Comparison of ENCODE assay signal across 24 mouse cellular contexts in genomic region chr10:18493010-18493894, GRCm38 (mm10). TPM values are rescaled to one million over a fixed set of nuclear protein-coding genes. Genes with fewer than 3 reads are reported as not detected.
A peak's percentile ranks its signal among the peaks of the same experiment; 100 is the strongest.
DNase-seq lines count a peak whose midpoint lies in the region; ATAC-seq and TF ChIP-seq lines count a peak whose summit lies in the region.
"Had no signal": no experiment of that assay in that cellular context is flagged by ENCODE, and none has a peak within 500 bp of the region (broad histone marks: within the 10 kb centered on the region; RNA-seq: fewer than 3 reads in every experiment).

No protein-coding gene starts in this region.

- no peak overlapping the region for H3K9ac ChIP-seq in intestine, postnatal 0 days (ENCODE audit: low read depth, low read length)
- H3K9ac ChIP-seq in intestine, embryonic 15.5 days = no peak overlapping the region
- H3K9ac ChIP-seq in heart, embryonic 15.5 days = no peak overlapping the region
- no peak overlapping the region for H3K9ac ChIP-seq in hindbrain, embryonic 13.5 days
- H3K9ac ChIP-seq: forebrain, postnatal 0 days; limb, embryonic 13.5 days; liver, embryonic 13.5 days; neural tube, embryonic 15.5 days had no signal

- no peaks in the 10 kb centered on the region for H3K27me3 ChIP-seq in intestine, postnatal 0 days (replicated peaks; ENCODE audit: control insufficient read depth, insufficient read depth, low read length)
- H3K27me3 ChIP-seq in intestine, embryonic 15.5 days (replicated peaks) = no peaks in the 10 kb centered on the region
- H3K27me3 ChIP-seq in heart, embryonic 15.5 days = no peaks in the 10 kb centered on the region
- no peaks in the 10 kb centered on the region for H3K27me3 ChIP-seq in hindbrain, embryonic 13.5 days
- H3K27me3 ChIP-seq: limb, embryonic 13.5 days; liver, embryonic 13.5 days; neural tube, embryonic 15.5 days had no signal

- H3K4me1 ChIP-seq in intestine, postnatal 0 days (replicated peaks; ENCODE audit: control insufficient read depth, insufficient read depth, low read length) = no peaks in the 10 kb centered on the region
- H3K4me1 ChIP-seq in intestine, embryonic 15.5 days (replicated peaks) = no peaks in the 10 kb centered on the region
- H3K4me1 ChIP-seq in heart, embryonic 15.5 days (replicated peaks) = peaks cover 44% of the 10 kb centered on the region
- H3K4me1 ChIP-seq in hindbrain, embryonic 13.5 days (replicated peaks) = peaks cover 28% of the 10 kb centered on the region
- H3K4me1 ChIP-seq: liver, embryonic 13.5 days had no signal

- WGBS in intestine, postnatal 0 days = 86% methylated on average over 11 of the region's 11 CpGs
- WGBS in intestine, embryonic 15.5 days = 85% methylated on average over 11 of the region's 11 CpGs
- WGBS in heart, embryonic 15.5 days = 48% methylated on average over 11 of the region's 11 CpGs
- 93% methylated on average over 11 of the region's 11 CpGs for WGBS in hindbrain, embryonic 13.5 days

- DNase-seq in heart, adult 11 months = peak; percentile 60
- no peak for DNase-seq in heart, adult 8-10 months (ENCODE audit: low spot score)
- DNase-seq in kidney, postnatal 25 days = peak; percentile 29 to 52
- no peak for DNase-seq in layer of hippocampus, postnatal 36 days
- DNase-seq: adrenal gland, adult 8-10 months; cerebellum, adult 11-12 months; cerebellum, postnatal 10 days; forebrain, postnatal 0 days; gastrocnemius, postnatal 14 days; liver, embryonic 13.5 days; lung, adult 2 months; lung, postnatal 14 days; right cerebral cortex, adult 18-20 months had no signal

- no peak overlapping the region for H3K4me3 ChIP-seq in intestine, postnatal 0 days (ENCODE audit: low read depth, low read length)
- no peak overlapping the region for H3K4me3 ChIP-seq in intestine, embryonic 15.5 days (replicated peaks)
- no peak overlapping the region for H3K4me3 ChIP-seq in heart, embryonic 15.5 days
- no peak overlapping the region for H3K4me3 ChIP-seq in hindbrain, embryonic 13.5 days
- H3K4me3 ChIP-seq: forebrain, embryonic 10.5 days; limb, embryonic 13.5 days; liver, embryonic 13.5 days; neural tube, embryonic 15.5 days had no signal

- peak overlapping the region; percentile 15; the same call in 1 of the 2 replicates for H3K27ac ChIP-seq in intestine, postnatal 0 days (ENCODE audit: low read depth, low read length)
- no peak overlapping the region for H3K27ac ChIP-seq in intestine, embryonic 15.5 days
- H3K27ac ChIP-seq in heart, embryonic 15.5 days = peak overlapping the region; percentile 71
- H3K27ac ChIP-seq in hindbrain, embryonic 13.5 days = no peak overlapping the region
- H3K27ac ChIP-seq: forebrain, embryonic 10.5 days; limb, embryonic 13.5 days; liver, embryonic 13.5 days; neural tube, embryonic 15.5 days had no signal

- H3K9me3 ChIP-seq in intestine, postnatal 0 days (ENCODE audit: control insufficient read depth) = no peaks in the 10 kb centered on the region
- no peaks in the 10 kb centered on the region for H3K9me3 ChIP-seq in intestine, embryonic 15.5 days
- no peaks in the 10 kb centered on the region for H3K9me3 ChIP-seq in heart, embryonic 15.5 days (replicated peaks)
- H3K9me3 ChIP-seq in hindbrain, embryonic 13.5 days = no peaks in the 10 kb centered on the region
- H3K9me3 ChIP-seq: forebrain, embryonic 10.5 days; limb, embryonic 13.5 days; liver, embryonic 13.5 days; neural tube, embryonic 15.5 days had no signal

- no peak for ATAC-seq in intestine, postnatal 0 days
- no peak for ATAC-seq in intestine, embryonic 15.5 days
- ATAC-seq in heart, embryonic 15.5 days (replicated peaks; ENCODE audit: insufficient number of reproducible peaks, insufficient read depth, low FRiP score, low read depth) = peak; percentile 64; the same call in 1 of the 2 replicates
- no peak for ATAC-seq in hindbrain, embryonic 13.5 days (ENCODE audit: low FRiP score)
- ATAC-seq: activated CD4-positive, CD25-positive, alpha-beta regulatory T cell, adult 4 months; forebrain, postnatal 0 days; hindbrain, embryonic 16.5 days; intestine, embryonic 16.5 days had no signal

- no peak overlapping the region for H3K4me2 ChIP-seq in intestine, postnatal 0 days (replicated peaks; ENCODE audit: low read depth)
- H3K4me2 ChIP-seq in intestine, embryonic 15.5 days (replicated peaks) = no peak overlapping the region
- H3K4me2 ChIP-seq in heart, embryonic 15.5 days = no peak overlapping the region
- H3K4me2 ChIP-seq in hindbrain, embryonic 13.5 days = no peak overlapping the region
- H3K4me2 ChIP-seq: limb, embryonic 13.5 days; liver, embryonic 13.5 days; midbrain, embryonic 11.5 days; neural tube, embryonic 15.5 days had no signal

- TF ChIP-seq CTCF in intestine, postnatal 0 days (IDR thresholded peaks at IDR 0.05; ENCODE audit: low read depth) = no peak

- H3K36me3 ChIP-seq in intestine, postnatal 0 days (ENCODE audit: control insufficient read depth, insufficient read depth) = no peaks in the 10 kb centered on the region; the same call in 1 of the 2 replicates
- no peaks in the 10 kb centered on the region for H3K36me3 ChIP-seq in intestine, embryonic 15.5 days
- H3K36me3 ChIP-seq in heart, embryonic 15.5 days = peaks cover 4% of the 10 kb centered on the region; the same call in 1 of the 2 replicates
- 0 out of 2 replicates have a peak, but pooled peaks cover 3% of the 10 kb centered on the region for H3K36me3 ChIP-seq in hindbrain, embryonic 13.5 days
- H3K36me3 ChIP-seq: limb, embryonic 13.5 days; liver, embryonic 13.5 days; neural tube, embryonic 15.5 days had no signal

RNA-seq across cellular contexts. Expression of gene Hebp2, which starts 52.6 kb away (rescaled TPM):
- under 1 TPM; 0.41 to 0.84 (median 0.72) TPM for total RNA-seq in heart, adult 8-10 months (2022)
- 3.6 and 4.0 TPM in 2 replicates for polyA plus RNA-seq in intestine, postnatal 0 days (2015; fragmentation: Nextera tagmentation; extraction: Ambion mirVana)
- 7.4 and 9.0 TPM in 2 replicates for polyA plus RNA-seq in intestine, embryonic 15.5 days (2015; fragmentation: Nextera tagmentation; extraction: Ambion mirVana)
- polyA plus RNA-seq in heart, embryonic 15.5 days (2015; fragmentation: Nextera tagmentation; extraction: Ambion mirVana) = 12.0 and 12.4 TPM in 2 replicates
- 1 to 10 TPM; 3.2 to 3.5 TPM for total RNA-seq in layer of hippocampus, postnatal 36 days (2021)
- polyA plus RNA-seq in hindbrain, embryonic 13.5 days (2015; fragmentation: Nextera tagmentation; extraction: Ambion mirVana) = 12.3 and 12.8 TPM in 2 replicates
- polyA plus RNA-seq: activated CD4-positive, CD25-positive, alpha-beta regulatory T cell, adult 4 months had no signal

Comparison
In these comparisons a context has a peak if more than half of its experiments do, and no peak if none do; other contexts are left out.
1. DNase-seq: peak in heart, adult 11 months (single experiment) and kidney, postnatal 25 days (2 of 2); none in heart, adult 8-10 months (single experiment) and layer of hippocampus, postnatal 36 days (0 of 2).
2. H3K27ac ChIP-seq: peak in intestine, postnatal 0 days (single experiment) and heart, embryonic 15.5 days (single experiment); none in intestine, embryonic 15.5 days (single experiment) and hindbrain, embryonic 13.5 days (single experiment).